ENCODE assay signal across 13 mouse cellular contexts in genomic region chr3:101780874-101781483, GRCm38 (mm10).
DNase-seq lines count a peak whose midpoint lies in the region; ATAC-seq and TF ChIP-seq lines count a peak whose summit lies in the region.
"Had no signal": no experiment of that assay in that cellular context is flagged by ENCODE, and none has a peak within 500 bp of the region (broad histone marks: within the 10 kb centered on the region; RNA-seq: fewer than 3 reads in every experiment).

No protein-coding gene starts in this region.

- no peaks in the 10 kb centered on the region for H3K9me3 ChIP-seq in forebrain, embryonic 14.5 days (replicated peaks; ENCODE audit: control insufficient read depth, low read length)
- H3K9me3 ChIP-seq in forebrain, embryonic 11.5 days (ENCODE audit: control insufficient read depth, low read length): no peaks in the 10 kb centered on the region
- no peaks in the 10 kb centered on the region for H3K9me3 ChIP-seq in lung, embryonic 14.5 days (ENCODE audit: low read depth, low read length)
- no peaks in the 10 kb centered on the region for H3K9me3 ChIP-seq in hindbrain, embryonic 16.5 days (ENCODE audit: control insufficient read depth, low read length)

- ATAC-seq in forebrain, embryonic 14.5 days: no peak; the same call in 1 of the 2 replicates
- ATAC-seq in forebrain, embryonic 11.5 days (replicated peaks; ENCODE audit: low FRiP score): no peak
- no peak for ATAC-seq in lung, embryonic 14.5 days (ENCODE audit: insufficient read depth)
- ATAC-seq in hindbrain, embryonic 16.5 days: peak; percentile 53; the same call in 1 of the 2 replicates

- no peak overlapping the region for H3K27ac ChIP-seq in forebrain, embryonic 14.5 days (ENCODE audit: low read depth, low read length)
- no peak overlapping the region for H3K27ac ChIP-seq in forebrain, embryonic 11.5 days (ENCODE audit: low read depth, low read length)
- H3K27ac ChIP-seq in lung, embryonic 14.5 days (ENCODE audit: low read depth): no peak overlapping the region
- H3K27ac ChIP-seq in hindbrain, embryonic 16.5 days (ENCODE audit: low read depth, low read length): no peak overlapping the region
- H3K27ac ChIP-seq: left cerebral cortex, adult 2 months; liver, embryonic 14.5 days had no signal

- no peak overlapping the region for H3K4me3 ChIP-seq in forebrain, embryonic 14.5 days (ENCODE audit: low read depth, low read length)
- no peak overlapping the region for H3K4me3 ChIP-seq in forebrain, embryonic 11.5 days (ENCODE audit: low read depth, low read length)
- no peak overlapping the region for H3K4me3 ChIP-seq in lung, embryonic 14.5 days (ENCODE audit: low read depth, low read length)
- no peak overlapping the region for H3K4me3 ChIP-seq in hindbrain, embryonic 16.5 days (ENCODE audit: low read length)
- H3K4me3 ChIP-seq: left cerebral cortex, adult 2 months had no signal

- no peaks in the 10 kb centered on the region for H3K27me3 ChIP-seq in forebrain, embryonic 14.5 days (replicated peaks; ENCODE audit: control insufficient read depth, insufficient read depth, low read length)
- H3K27me3 ChIP-seq in forebrain, embryonic 11.5 days (ENCODE audit: control insufficient read depth, insufficient read depth, low read length): no peaks in the 10 kb centered on the region
- no peaks in the 10 kb centered on the region for H3K27me3 ChIP-seq in lung, embryonic 14.5 days (ENCODE audit: insufficient read depth, low read length)
- H3K27me3 ChIP-seq in hindbrain, embryonic 16.5 days (replicated peaks; ENCODE audit: control insufficient read depth, insufficient read depth, low read length): no peaks in the 10 kb centered on the region
- H3K27me3 ChIP-seq: CH12.LX had no signal

- H3K4me2 ChIP-seq in forebrain, embryonic 14.5 days (ENCODE audit: low read length): no peak overlapping the region
- no peak overlapping the region for H3K4me2 ChIP-seq in forebrain, embryonic 11.5 days (ENCODE audit: low read depth, low read length, severe bottlenecking)
- no peak overlapping the region for H3K4me2 ChIP-seq in lung, embryonic 14.5 days
- H3K4me2 ChIP-seq in hindbrain, embryonic 16.5 days (ENCODE audit: low read length): no peak overlapping the region

- peak; percentile 41 for DNase-seq in forebrain, embryonic 14.5 days (ENCODE audit: low spot score)
- DNase-seq in forebrain, embryonic 11.5 days (ENCODE audit: low spot score): no peak
- DNase-seq in lung, embryonic 14.5 days: peak; percentile 54
- DNase-seq in lung, adult 18-20 months: no peak
- DNase-seq in Muller cell, postnatal 12 days (ENCODE audit: inconsistent ontology term): peak; percentile 46
- no peak for DNase-seq in gastrocnemius, adult 18-20 months (ENCODE audit: low spot score)
- no peak for DNase-seq in frontal cortex, postnatal 25 days (ENCODE audit: low spot score in 2 of 2)
- DNase-seq: cerebellum, adult 11-12 months; kidney, adult 11 months had no signal

- no peak overlapping the region for H3K9ac ChIP-seq in forebrain, embryonic 14.5 days (ENCODE audit: low read length)
- no peak overlapping the region for H3K9ac ChIP-seq in forebrain, embryonic 11.5 days (ENCODE audit: low read length)
- no peak overlapping the region for H3K9ac ChIP-seq in lung, embryonic 14.5 days
- H3K9ac ChIP-seq in hindbrain, embryonic 16.5 days (ENCODE audit: low read depth, low read length): no peak overlapping the region
- H3K9ac ChIP-seq: liver, embryonic 14.5 days had no signal

- no peaks in the 10 kb centered on the region for H3K36me3 ChIP-seq in forebrain, embryonic 14.5 days (ENCODE audit: control insufficient read depth, insufficient read depth, low read length)
- no peaks in the 10 kb centered on the region for H3K36me3 ChIP-seq in forebrain, embryonic 11.5 days (ENCODE audit: control insufficient read depth, insufficient read depth, low read length)
- no peaks in the 10 kb centered on the region for H3K36me3 ChIP-seq in lung, embryonic 14.5 days (ENCODE audit: insufficient read depth)
- H3K36me3 ChIP-seq in hindbrain, embryonic 16.5 days (ENCODE audit: control insufficient read depth, insufficient read depth, low read length): no peaks in the 10 kb centered on the region

- TF ChIP-seq CTCF in lung, embryonic 14.5 days (IDR thresholded peaks at IDR 0.05; ENCODE audit: low read depth): no peak

- H3K4me1 ChIP-seq in forebrain, embryonic 14.5 days (ENCODE audit: control insufficient read depth, insufficient read depth, low read length): no peaks in the 10 kb centered on the region
- H3K4me1 ChIP-seq in forebrain, embryonic 11.5 days (replicated peaks; ENCODE audit: control insufficient read depth, insufficient read depth, low read length): no peaks in the 10 kb centered on the region; the same call in 1 of the 2 replicates
- H3K4me1 ChIP-seq in lung, embryonic 14.5 days (ENCODE audit: insufficient read depth): peaks cover 6% of the 10 kb centered on the region; the same call in 1 of the 2 replicates
- no peaks in the 10 kb centered on the region; the same call in 1 of the 2 replicates for H3K4me1 ChIP-seq in hindbrain, embryonic 16.5 days (ENCODE audit: control insufficient read depth, insufficient read depth, low read depth, low read length)

- 65% methylated on average over 6 of the region's 6 CpGs for WGBS in forebrain, embryonic 14.5 days
- 59% methylated on average over 6 of the region's 6 CpGs for WGBS in forebrain, embryonic 11.5 days
- WGBS in lung, embryonic 14.5 days: 26% methylated on average over 6 of the region's 6 CpGs
- WGBS in hindbrain, embryonic 16.5 days: 32% methylated on average over 6 of the region's 6 CpGs

Comparison
In these comparisons a context has a peak if more than half of its experiments do, and no peak if none do; other contexts are left out.
1. DNase-seq: peak in forebrain, embryonic 14.5 days (single experiment), lung, embryonic 14.5 days (single experiment) and Muller cell, postnatal 12 days (single experiment); none in forebrain, embryonic 11.5 days (single experiment), lung, adult 18-20 months (0 of 2), gastrocnemius, adult 18-20 months (single experiment) and frontal cortex, postnatal 25 days (0 of 2).